Mouse (Mus musculus): Measurements from ENCODE around the gene Gdf5.

- TF ChIP-seq CTCF (IDR thresholded peaks at IDR 0.05; ENCODE audit: extremely low read depth, insufficient read depth, insufficient read length, insufficient replicate concordance) (no peak), POLR2A (IDR thresholded peaks at IDR 0.05; ENCODE audit: low read depth, low read length) (no peak)
These were observed 482 bp downstream of the Gdf5 start for GRCm38 (mm10) chr2:155944685-155945084.
